Mouse (Mus musculus) kidney, embryonic 16.5 days (tissue): ENCODE data around the gene Mef2b. TPM values are rescaled to one million over a fixed set of nuclear protein-coding genes. Genes with fewer than 3 reads are reported as not detected.

Source experiments
- ATAC-seq: fragments of 200-750 bp; cut with Nextera tagmentation; 2 replicates; pipeline ENCODE4 v1.8.0; 2017; ENCODE audit warnings: moderate TSS enrichment; ENCODE audit not compliant: low FRiP score, low TSS enrichment
- H3K27ac ChIP-seq: fragments of 300-500 bp; sonication (generic); 2 replicates; pipeline ENCODE4 v1.5.1; 2014; ENCODE audit warnings: low read length
- H3K27me3 ChIP-seq: fragments of 300-500 bp; sonication (generic); 2 replicates; pipeline ENCODE4 v1.6.1; 2014; ENCODE audit warnings: low read length, control low read depth, mixed read lengths; ENCODE audit not compliant: insufficient read depth
- H3K36me3 ChIP-seq: fragments of 300-500 bp; sonication (generic); 2 replicates; pipeline ENCODE4 v1.6.1; 2014; ENCODE audit warnings: low read length, control low read depth, mixed read lengths; ENCODE audit not compliant: insufficient read depth
- H3K4me1 ChIP-seq: fragments of 300-500 bp; sonication (generic); 2 replicates; pipeline ENCODE4 v1.6.1; 2014; ENCODE audit warnings: low read length, control low read depth, mixed read lengths; ENCODE audit not compliant: insufficient read depth
- H3K4me2 ChIP-seq: fragments of 300-500 bp; sonication (generic); replicated peaks from 2 replicates; pipeline ENCODE4 v1.6.1; 2014; ENCODE audit warnings: low read depth, low read length
- H3K4me3 ChIP-seq: fragments of 300-500 bp; sonication (generic); 2 replicates; pipeline ENCODE4 v1.5.1; 2014; ENCODE audit warnings: mild to moderate bottlenecking, low read length
- H3K9ac ChIP-seq: fragments of 300-500 bp; sonication (generic); replicated peaks from 2 replicates; pipeline ENCODE4 v1.6.1; 2014; ENCODE audit warnings: low read length
- H3K9me3 ChIP-seq: fragments of 300-500 bp; sonication (generic); 2 replicates; pipeline ENCODE4 v1.6.1; 2016; ENCODE audit warnings: low read length, control low read depth
- WGBS: fragments of 180-500 bp; shearing (Covaris S2); extraction: QIAGEN DNeasy Blood & Tissue Kit; methylation state at CpG from one replicate; pipeline ENCODE4 v1.1.7; 2014; 5-methylcytosine and 5-hydroxymethylcytosine counted together
- polyA plus RNA-seq: library from polyadenylated mRNA; unstranded; fragments of >200 nt; fragmentation: Nextera tagmentation; extraction: Ambion mirVana; gene quantifications from 2 replicates; pipeline ENCODE4 v1.2.1, GENCODE M21; 2015

Mef2b gene
- polyA plus RNA-seq, 1 experiment from 2014 or later = 0.24 TPM

DNA sequence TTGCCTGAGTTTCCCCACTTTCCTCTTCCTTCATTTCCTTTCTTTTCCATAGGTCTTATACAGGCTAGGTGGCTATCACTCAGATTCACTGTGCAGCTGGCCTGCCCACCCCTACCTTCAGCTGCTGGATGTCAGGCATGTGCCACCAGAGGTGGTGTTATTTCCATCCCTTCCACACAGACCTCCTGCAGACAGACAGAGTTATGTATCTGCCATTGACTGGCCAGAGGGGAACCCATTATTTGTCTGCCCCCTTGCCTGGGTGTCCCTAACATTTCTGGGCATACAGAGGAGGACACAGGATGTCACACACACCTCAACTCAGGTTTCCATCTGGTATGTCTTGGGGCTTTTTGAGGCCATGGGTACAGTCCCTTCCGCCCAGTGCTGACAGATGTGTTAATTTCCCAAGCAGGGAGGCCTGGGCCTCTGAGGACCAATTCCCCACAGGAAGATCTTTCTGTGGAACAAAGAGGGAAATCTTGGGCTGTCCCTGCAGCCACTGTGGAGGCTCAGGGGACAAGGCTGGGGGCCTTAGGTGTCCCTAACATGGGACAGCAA lies 17.8 kb downstream of the Mef2b start:
- Histone ChIP-seq H3K4me1 (peaks cover 4% of the 10 kb centered on the region; the same call in 1 of the 2 replicates), H3K4me3 (no peak overlapping the region), H3K27me3 (0 out of 2 replicates have a peak, but pooled peaks cover 3% of the 10 kb centered on the region), H3K36me3 (no peaks in the 10 kb centered on the region), H3K9me3 (no peaks in the 10 kb centered on the region), H3K9ac (no peak overlapping the region), H3K4me2 (no peak overlapping the region), H3K27ac (no peak overlapping the region)
- WGBS = 96% methylated on average over 1 of the region's 1 CpGs
- ATAC-seq = no peak

GRCm38 (mm10) chr8:70158069-70158853 lies 18.8 kb downstream of the Mef2b start:
- Histone ChIP-seq H3K4me2 (peak overlapping the region; percentile 84), H3K27ac (no peak overlapping the region), H3K9ac (peak overlapping the region; percentile 62), H3K36me3 (no peaks in the 10 kb centered on the region), H3K9me3 (no peaks in the 10 kb centered on the region), H3K27me3 (0 out of 2 replicates have a peak, but pooled peaks cover 3% of the 10 kb centered on the region), H3K4me3 (peak overlapping the region; percentile 54), H3K4me1 (peaks cover 4% of the 10 kb centered on the region; the same call in 1 of the 2 replicates)
- ATAC-seq = peak; percentile 94
- 11% methylated on average over 39 of the region's 40 CpGs for WGBS

GRCm38 (mm10) chr8:70159211-70159610 lies 19.7 kb downstream of the Mef2b start:
- no peak overlapping the region for H3K4me2 ChIP-seq
- no peak for ATAC-seq
- H3K4me3 ChIP-seq = no peak overlapping the region
- no peaks in the 10 kb centered on the region for H3K36me3 ChIP-seq
- H3K27me3 ChIP-seq = 0 out of 2 replicates have a peak, but pooled peaks cover 3% of the 10 kb centered on the region
- no peak overlapping the region for H3K9ac ChIP-seq
- 81% methylated on average over 4 of the region's 4 CpGs for WGBS
- H3K9me3 ChIP-seq = no peaks in the 10 kb centered on the region
- peaks cover 4% of the 10 kb centered on the region; the same call in 1 of the 2 replicates for H3K4me1 ChIP-seq
- no peak overlapping the region for H3K27ac ChIP-seq

DNA sequence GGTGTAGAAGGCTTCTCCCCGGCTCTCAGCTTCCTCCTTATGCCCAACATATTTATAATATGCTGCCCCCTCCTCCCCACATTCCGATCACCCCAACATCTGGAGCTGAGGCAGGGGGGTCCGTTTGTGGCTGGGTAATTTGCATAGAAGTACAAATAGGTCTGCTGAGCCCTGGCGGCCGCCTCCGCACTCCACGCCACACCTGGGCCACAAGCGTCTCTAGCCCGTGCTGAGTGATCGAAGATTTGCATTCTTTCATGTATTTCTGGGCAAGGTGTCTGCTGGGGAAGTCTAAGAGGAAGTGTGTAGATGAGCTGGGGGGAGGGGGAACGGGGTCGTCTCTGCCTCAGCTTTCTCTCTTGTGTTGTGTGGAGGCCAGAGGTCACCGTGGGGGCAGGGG lies 20.5 kb downstream of the Mef2b start:
- WGBS = 68% methylated on average over 13 of the region's 13 CpGs
- H3K27ac ChIP-seq = no peak overlapping the region

GRCm38 (mm10) chr8:70163316-70163715 lies 23.8 kb downstream of the Mef2b start:
- Histone ChIP-seq H3K9ac (no peak overlapping the region), H3K27ac (no peak overlapping the region), H3K4me2 (no peak overlapping the region), H3K27me3 (peaks cover 13% of the 10 kb centered on the region), H3K36me3 (no peaks in the 10 kb centered on the region), H3K4me3 (no peak overlapping the region), H3K9me3 (no peaks in the 10 kb centered on the region), H3K4me1 (peaks cover 15% of the 10 kb centered on the region)
- 80% methylated on average over 3 of the region's 3 CpGs for WGBS
- ATAC-seq = no peak

More for the DNA sequence above, 20.5 kb downstream of the Mef2b start:
- H3K9ac ChIP-seq = no peak overlapping the region
- no peak overlapping the region for H3K4me3 ChIP-seq
- ATAC-seq = no peak
- no peaks in the 10 kb centered on the region for H3K9me3 ChIP-seq
- H3K4me2 ChIP-seq = no peak overlapping the region
- 0 out of 2 replicates have a peak, but pooled peaks cover 3% of the 10 kb centered on the region for H3K27me3 ChIP-seq
- peaks cover 4% of the 10 kb centered on the region; the same call in 1 of the 2 replicates for H3K4me1 ChIP-seq
- H3K36me3 ChIP-seq = no peaks in the 10 kb centered on the region

DNA sequence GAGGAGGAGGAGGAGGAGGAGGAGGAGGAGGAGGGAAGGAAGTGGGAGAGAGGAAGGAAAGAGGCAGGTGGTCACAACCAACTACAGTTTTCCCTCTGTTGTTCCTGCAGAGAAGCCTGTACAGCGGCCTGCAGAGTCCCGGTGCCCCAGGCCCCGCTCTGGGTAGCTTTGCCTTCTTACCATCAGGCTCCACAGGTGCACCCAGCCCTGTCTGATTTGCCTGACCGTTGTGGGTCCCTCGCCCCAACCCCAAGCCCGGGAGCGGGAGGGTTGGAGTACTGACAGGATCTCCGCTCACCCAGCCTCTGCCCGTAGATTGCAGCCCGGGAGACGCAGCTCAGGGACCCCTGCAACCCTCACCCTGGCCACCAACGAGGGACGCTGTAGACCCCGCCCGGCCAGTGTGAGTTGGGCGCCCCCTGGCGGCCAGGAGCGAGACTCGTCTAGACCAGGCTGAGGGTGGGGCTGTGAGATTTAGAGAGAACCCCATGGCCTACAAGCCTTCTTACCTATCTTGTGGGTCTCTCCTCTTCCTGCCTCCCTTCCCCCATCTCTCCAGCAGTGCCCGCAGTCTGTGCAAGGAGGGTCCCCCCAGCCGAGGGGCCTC lies 27.1 kb downstream of the Mef2b start:
- Histone ChIP-seq H3K9ac (peak overlapping the region; percentile 55), H3K36me3 (no peaks in the 10 kb centered on the region), H3K4me3 (peak overlapping the region; percentile 39), H3K9me3 (no peaks in the 10 kb centered on the region), H3K27ac (no peak overlapping the region), H3K4me1 (peaks cover 17% of the 10 kb centered on the region), H3K4me2 (peak overlapping the region; percentile 63), H3K27me3 (peaks cover 9% of the 10 kb centered on the region)
- ATAC-seq = peak; percentile 83
- under 1% methylated on average over 21 of the region's 21 CpGs for WGBS

GRCm38 (mm10) chr8:70170116-70170515 lies 30.6 kb downstream of the Mef2b start:
- Histone ChIP-seq H3K4me3 (no peak overlapping the region), H3K4me1 (peaks cover 26% of the 10 kb centered on the region), H3K4me2 (no peak overlapping the region), H3K9me3 (no peaks in the 10 kb centered on the region), H3K27ac (no peak overlapping the region), H3K36me3 (no peaks in the 10 kb centered on the region), H3K9ac (no peak overlapping the region), H3K27me3 (peaks cover 9% of the 10 kb centered on the region)
- ATAC-seq = no peak
- WGBS = 75% methylated on average over 3 of the region's 3 CpGs

GRCm38 (mm10) chr8:70170748-70171147 lies 31.2 kb downstream of the Mef2b start:
- Histone ChIP-seq H3K9me3 (no peaks in the 10 kb centered on the region), H3K9ac (no peak overlapping the region), H3K4me1 (peaks cover 25% of the 10 kb centered on the region), H3K4me2 (no peak overlapping the region), H3K27ac (no peak overlapping the region), H3K4me3 (no peak overlapping the region), H3K27me3 (peaks cover 6% of the 10 kb centered on the region), H3K36me3 (no peaks in the 10 kb centered on the region)
- 61% methylated on average over 3 of the region's 3 CpGs for WGBS
- ATAC-seq = no peak

GRCm38 (mm10) chr8:70171240-70171639 lies 31.7 kb downstream of the Mef2b start:
- H3K4me3 ChIP-seq = no peak overlapping the region
- H3K9ac ChIP-seq = no peak overlapping the region; the same call in 1 of the 2 replicates
- H3K4me2 ChIP-seq = peak overlapping the region; percentile 66; the same call in 1 of the 2 replicates
- 73% methylated on average over 7 of the region's 7 CpGs for WGBS
- H3K4me1 ChIP-seq = peaks cover 20% of the 10 kb centered on the region
- H3K36me3 ChIP-seq = no peaks in the 10 kb centered on the region
- peaks cover 4% of the 10 kb centered on the region for H3K27me3 ChIP-seq
- H3K27ac ChIP-seq = peak overlapping the region; percentile 25; the same call in 1 of the 2 replicates
- no peaks in the 10 kb centered on the region for H3K9me3 ChIP-seq
- ATAC-seq = no peak
